Mouse (Mus musculus): ENCODE measurements around the gene Dcpp2.
"Not testable (repeated sequence)": the region's sequence is repeated elsewhere in the genome, so short reads cannot be mapped to it uniquely, and the experiment has no call there.

Gene Dcpp2

GRCm38 (mm10) chr17:23880576-23880975, at the start of gene Dcpp2, which contains the start of gene Dcpp1:
Dcpp2 (plus strand) TSS chr17:23880880.
Dcpp1 (plus strand) TSS chr17:23880876.
- not testable (repeated sequence) for DNase-seq (ENCODE audit: low spot score in 2 of 2)

DNA sequence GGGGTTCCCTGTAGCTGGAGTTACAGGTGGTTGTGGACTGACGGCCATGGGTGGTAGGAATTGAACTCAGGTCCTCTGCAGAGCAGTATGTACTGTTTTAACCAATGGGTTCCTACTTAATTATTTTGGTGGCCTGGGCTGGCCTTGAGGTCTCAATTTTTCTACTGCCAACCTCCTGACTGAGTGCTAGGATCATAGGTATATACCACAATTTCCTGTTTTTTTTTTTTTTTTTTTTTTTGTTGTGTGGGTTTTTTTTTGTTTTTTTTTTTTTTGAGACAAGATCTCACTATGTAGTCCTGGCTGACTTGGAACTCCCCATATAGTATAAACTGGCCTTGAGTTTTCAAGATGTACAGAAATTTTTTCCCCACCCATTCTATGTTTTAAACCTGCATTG, 49.5 kb upstream of the Dcpp2 start:
- DNase-seq (ENCODE audit: low spot score in 2 of 2): no peak

DNA sequence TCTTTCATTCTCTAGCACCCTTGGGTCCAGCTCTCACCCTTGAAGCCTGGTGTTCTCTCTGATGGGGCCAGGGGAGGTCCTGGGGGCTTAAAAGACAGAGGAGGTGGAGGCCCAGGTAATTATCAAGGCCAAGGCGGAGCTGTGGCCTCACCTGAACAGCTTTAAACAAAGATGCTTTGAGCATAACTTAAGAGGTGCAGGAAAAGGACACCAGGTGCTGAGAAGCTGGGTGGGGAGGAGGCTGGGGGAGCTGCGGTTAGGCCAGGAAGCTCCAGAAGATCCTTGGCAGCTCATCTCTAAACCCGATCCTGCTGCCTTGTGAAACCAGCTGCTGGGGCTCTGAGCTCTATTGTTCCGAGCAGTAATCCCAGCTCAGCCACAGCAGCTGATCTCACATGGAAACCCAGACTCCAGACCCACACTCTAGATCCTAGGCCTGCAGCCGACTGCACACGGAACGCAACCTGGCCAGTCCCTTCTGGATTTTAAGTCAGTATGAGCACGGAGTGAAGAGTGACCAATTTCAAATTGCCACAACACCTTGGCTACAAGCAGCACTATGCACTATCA, 44.6 kb upstream of the Dcpp2 start, which contains the start of gene Prss33:
Gene Prss33, minus strand, starts transcription at position 51 of the 570 bp plus-strand sequence.
- DNase-seq (ENCODE audit: low spot score in 2 of 2): no peak

DNA sequence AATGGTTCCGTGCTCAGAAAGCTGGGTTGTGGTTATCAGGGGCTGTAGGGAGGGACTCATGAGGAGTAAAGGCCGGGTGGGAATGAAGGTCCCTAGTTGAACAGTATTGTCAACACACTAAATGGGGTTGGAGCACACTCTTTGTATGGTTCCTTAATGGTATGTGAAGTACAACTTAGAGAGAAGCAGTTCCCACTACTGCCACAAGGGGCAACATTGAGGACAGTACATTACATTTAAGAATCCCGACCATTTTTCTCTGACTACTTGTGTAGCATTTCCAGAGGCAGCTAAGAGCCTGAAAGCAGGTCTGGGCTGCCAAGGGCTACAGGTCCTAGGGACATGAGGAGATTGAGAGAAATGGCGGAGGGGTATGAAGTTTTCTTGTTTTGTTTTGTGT, 39.5 kb upstream of the Dcpp2 start:
- DNase-seq (ENCODE audit: low spot score in 2 of 2): peak in 1 of 2 experiments; percentile 34

DNA sequence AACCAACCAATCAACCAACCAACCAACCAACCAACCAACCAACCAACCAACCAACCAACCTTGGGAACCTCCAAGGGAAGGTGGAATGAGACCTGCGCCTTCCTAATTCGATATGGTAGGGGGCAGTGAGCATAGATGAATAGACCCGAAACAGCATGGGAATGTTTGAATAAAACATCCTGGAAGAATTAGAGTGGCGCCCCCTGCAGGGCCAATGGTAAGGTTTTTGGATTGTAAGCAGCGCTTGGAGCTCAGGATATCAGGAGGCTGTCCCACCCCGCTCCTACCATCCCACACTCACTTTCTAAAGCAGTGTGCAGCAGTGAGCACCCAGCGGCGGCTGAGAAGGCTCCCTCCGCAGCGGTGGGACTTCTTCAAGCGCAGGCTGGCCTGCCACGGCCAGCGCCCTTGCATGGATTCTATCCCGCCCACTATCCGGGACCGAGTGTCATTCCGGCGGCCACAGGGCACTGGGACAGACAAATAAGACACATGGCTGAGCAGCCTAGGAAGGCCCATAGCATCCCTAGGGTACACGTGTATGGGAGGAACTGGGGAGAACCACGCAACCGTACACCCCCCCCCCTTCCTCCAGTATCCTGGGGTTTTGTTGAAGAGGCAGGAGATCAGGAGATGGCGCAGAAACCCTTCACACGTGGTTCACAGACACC, 37.4 kb upstream of the Dcpp2 start:
- no peak for DNase-seq (ENCODE audit: low spot score in 2 of 2)

- peak in 1 of 2 experiments; percentile 32 for DNase-seq (ENCODE audit: low spot score in 2 of 2)
These were observed 36.8 kb upstream of the Dcpp2 start, which contains the start of the genes Prss32 and Prss41 for GRCm38 (mm10) chr17:23843812-23844273. Prss32 (plus strand) TSS chr17:23843855. Prss41 (minus strand) TSS chr17:23844172.

GRCm38 (mm10) chr17:23850028-23850427, 30.7 kb upstream of the Dcpp2 start:
- DNase-seq (ENCODE audit: low spot score in 2 of 2): no peak

- DNase-seq (ENCODE audit: low spot score in 2 of 2): peak; percentile 56 to 59
These were observed 29.6 kb upstream of the Dcpp2 start for GRCm38 (mm10) chr17:23850853-23851749.

GRCm38 (mm10) chr17:23853292-23853691, 27.4 kb upstream of the Dcpp2 start:
- DNase-seq (ENCODE audit: low spot score in 2 of 2): peak in 1 of 2 experiments; percentile 48

DNA sequence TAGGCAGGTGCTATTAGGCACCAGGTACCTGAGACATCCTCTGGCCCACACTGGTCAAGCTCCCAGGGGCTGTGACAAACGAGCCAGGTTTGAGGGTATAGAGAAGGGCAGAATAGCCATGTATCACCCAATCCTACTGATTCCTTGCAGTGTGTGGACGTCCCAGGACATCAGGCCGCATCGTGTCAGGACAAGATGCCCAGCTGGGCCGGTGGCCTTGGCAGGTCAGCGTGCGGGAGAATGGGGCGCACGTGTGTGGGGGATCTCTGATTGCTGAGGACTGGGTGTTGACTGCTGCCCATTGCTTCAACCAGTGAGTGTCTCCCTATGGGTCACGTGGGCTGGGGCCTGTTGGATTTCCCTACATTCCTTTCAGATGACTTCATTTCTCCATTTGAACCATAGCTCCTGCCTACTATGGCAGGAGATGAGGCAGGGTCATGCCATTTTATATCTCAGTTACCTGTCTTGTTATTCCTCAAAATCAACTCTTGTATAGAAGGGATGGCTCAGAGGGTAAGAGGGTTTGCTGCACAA, 26.4 kb upstream of the Dcpp2 start:
- no peak for DNase-seq (ENCODE audit: low spot score in 2 of 2)

GRCm38 (mm10) chr17:23857193-23857592, 23.5 kb upstream of the Dcpp2 start:
- no peak for DNase-seq (ENCODE audit: low spot score in 2 of 2)

DNA sequence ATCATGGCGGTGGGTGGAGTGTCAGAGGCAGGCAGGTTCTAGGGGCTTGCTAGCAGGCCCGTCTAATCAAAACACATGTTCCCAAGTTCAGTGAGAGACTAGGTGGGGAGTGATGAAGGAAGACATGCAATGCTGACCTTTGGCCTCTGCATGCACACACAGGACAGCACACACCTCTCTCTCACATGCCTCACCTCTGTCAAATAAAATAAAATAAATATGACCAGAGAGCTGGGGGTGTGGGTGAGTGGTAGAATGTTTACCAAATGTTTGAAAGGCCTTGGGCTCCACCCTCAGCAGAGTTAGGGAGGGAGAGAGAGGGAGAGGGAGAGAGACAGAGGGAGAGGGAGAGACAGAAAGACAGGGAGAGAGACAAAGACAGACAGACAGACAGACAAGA, 22.8 kb upstream of the Dcpp2 start:
- peak in 1 of 2 experiments; percentile 28 for DNase-seq (ENCODE audit: low spot score in 2 of 2)

DNA sequence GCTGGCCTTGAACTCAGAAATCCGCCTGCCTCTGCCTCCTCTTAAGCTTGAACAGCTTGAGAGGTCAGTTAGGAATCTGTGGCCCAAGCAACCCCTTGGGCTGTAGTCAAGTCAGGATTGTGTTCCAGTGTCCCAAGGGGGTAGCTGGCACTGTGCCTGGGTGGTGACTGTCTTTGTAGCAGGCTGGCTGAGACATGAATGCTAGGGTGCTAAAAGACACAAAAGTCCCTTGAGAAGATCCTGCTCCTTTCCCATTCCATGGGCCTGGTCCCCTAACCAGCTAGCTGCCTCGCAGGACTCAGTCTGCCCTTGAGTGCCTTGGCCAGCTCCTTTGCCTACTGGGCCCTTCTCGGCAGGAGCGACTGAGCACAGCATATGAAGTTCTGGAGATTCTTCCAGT, 17.8 kb upstream of the Dcpp2 start:
- DNase-seq (ENCODE audit: low spot score in 2 of 2): peak in 1 of 2 experiments; percentile 25

GRCm38 (mm10) chr17:23867756-23868155, 12.9 kb upstream of the Dcpp2 start, which contains the start of gene Prss21:
Prss21 (plus strand) TSS chr17:23868056.
- DNase-seq (ENCODE audit: low spot score in 2 of 2): no peak

- DNase-seq (ENCODE audit: low spot score in 2 of 2): peak in 1 of 2 experiments; percentile 48
These were observed 12.2 kb upstream of the Dcpp2 start for GRCm38 (mm10) chr17:23868513-23868912.

- peak in 1 of 2 experiments; percentile 47 for DNase-seq (ENCODE audit: low spot score in 2 of 2)
These were observed 6.5 kb upstream of the Dcpp2 start for GRCm38 (mm10) chr17:23873884-23874856.

- no peak for DNase-seq (ENCODE audit: low spot score in 2 of 2)
These were observed 3.9 kb upstream of the Dcpp2 start for GRCm38 (mm10) chr17:23876741-23877140.

- no peak for DNase-seq (ENCODE audit: low spot score in 2 of 2)
These were observed 3.5 kb upstream of the Dcpp2 start for GRCm38 (mm10) chr17:23877166-23877565.

DNA sequence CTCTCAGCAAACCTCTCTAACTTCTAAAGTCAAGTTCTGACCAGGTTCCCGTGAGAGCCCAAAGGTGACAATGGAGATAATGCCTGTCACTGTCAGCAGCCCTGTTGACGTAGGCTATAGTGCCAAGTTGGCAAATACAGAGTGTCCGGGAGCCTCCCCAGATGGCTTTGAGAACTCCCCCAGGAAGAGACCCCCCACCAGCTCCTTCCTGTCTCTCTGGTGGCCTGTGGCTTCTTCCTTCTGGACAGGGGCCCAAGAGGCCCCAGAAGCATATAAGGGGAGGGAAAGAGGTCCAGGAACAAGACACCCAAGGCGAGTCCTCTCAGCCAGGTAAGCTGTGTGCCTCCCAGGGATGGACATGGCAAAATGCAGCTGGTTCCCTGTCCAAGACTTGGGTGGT, 36.5 kb downstream of the Dcpp2 start, which contains the start of gene Dcpp3:
Gene Dcpp3, plus strand, starts transcription at position 301 of the 400 bp plus-strand sequence.
- not testable (repeated sequence) for DNase-seq (ENCODE audit: low spot score in 2 of 2)

- DNase-seq (ENCODE audit: low spot score in 2 of 2): peak; percentile 92
These were observed 43.9 kb downstream of the Dcpp2 start for GRCm38 (mm10) chr17:23924531-23925007.
